Mouse (Mus musculus): Measurements from ENCODE around the gene Frat1. TPM values are rescaled to one million over a fixed set of nuclear protein-coding genes. Genes with fewer than 3 reads are reported as not detected.

Frat1 gene
- polyA plus RNA-seq, 1 experiment from 2014 or later = 22.7 TPM

DNA sequence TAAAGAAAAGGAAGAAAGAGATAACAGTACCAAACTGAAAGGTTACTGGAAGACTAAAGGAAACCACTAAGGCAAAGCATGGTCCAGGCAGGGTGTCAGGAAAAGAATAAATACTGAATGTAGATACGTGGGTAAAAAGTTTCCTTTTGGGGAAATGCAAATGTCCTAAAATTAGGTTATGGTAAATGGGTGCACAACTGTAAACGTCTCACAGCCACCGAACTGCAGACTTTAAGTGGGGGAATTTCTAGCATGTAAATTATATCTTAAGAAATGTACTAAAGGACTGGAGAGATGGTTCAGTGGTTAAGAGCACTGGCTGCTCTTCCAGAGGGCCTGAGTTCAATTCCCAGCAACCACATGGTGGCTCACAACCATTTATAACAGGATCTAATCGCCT lies 11.0 kb upstream of the Frat1 start:
- no peak for ATAC-seq (ENCODE audit: low FRiP score)
- Histone ChIP-seq H3K27ac (replicated peaks) (no peak overlapping the region), H3K4me1 (no peaks in the 10 kb centered on the region), H3K36me3 (no peaks in the 10 kb centered on the region), H3K4me3 (replicated peaks) (no peak overlapping the region), H3K9ac (replicated peaks) (no peak overlapping the region), H3K27me3 (replicated peaks) (no peaks in the 10 kb centered on the region), H3K4me2 (no peak overlapping the region), H3K9me3 (replicated peaks) (no peaks in the 10 kb centered on the region)
- 87% methylated on average over 4 of the region's 4 CpGs for WGBS

DNA sequence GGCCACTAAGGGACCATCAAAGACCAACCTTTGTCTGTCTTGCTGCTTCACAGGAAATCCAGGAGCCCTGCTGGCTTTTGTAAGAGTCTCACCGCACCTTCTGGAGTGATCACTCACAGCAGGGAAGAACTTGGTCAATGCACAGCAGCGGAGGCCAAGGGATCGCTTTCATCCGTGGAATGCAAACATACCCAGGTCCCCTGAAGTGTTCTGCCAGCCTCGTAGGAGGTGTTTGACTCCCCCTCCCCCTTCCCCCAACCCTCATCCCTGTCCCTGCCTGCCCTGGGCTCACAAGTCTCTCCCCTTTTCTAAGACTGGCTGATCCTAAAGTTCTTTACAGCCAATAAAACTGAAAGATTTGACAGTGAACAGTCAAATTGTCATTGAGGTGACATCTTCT lies 8.3 kb upstream of the Frat1 start:
- H3K4me1 ChIP-seq = no peaks in the 10 kb centered on the region
- H3K36me3 ChIP-seq = no peaks in the 10 kb centered on the region
- WGBS = 6% methylated on average over 5 of the region's 5 CpGs
- H3K9me3 ChIP-seq (replicated peaks) = no peaks in the 10 kb centered on the region
- no peak overlapping the region for H3K4me3 ChIP-seq (replicated peaks)
- ATAC-seq (ENCODE audit: low FRiP score) = no peak
- H3K9ac ChIP-seq (replicated peaks) = no peak overlapping the region
- H3K27me3 ChIP-seq (replicated peaks) = no peaks in the 10 kb centered on the region
- no peak overlapping the region for H3K4me2 ChIP-seq
- H3K27ac ChIP-seq (replicated peaks) = no peak overlapping the region

DNA sequence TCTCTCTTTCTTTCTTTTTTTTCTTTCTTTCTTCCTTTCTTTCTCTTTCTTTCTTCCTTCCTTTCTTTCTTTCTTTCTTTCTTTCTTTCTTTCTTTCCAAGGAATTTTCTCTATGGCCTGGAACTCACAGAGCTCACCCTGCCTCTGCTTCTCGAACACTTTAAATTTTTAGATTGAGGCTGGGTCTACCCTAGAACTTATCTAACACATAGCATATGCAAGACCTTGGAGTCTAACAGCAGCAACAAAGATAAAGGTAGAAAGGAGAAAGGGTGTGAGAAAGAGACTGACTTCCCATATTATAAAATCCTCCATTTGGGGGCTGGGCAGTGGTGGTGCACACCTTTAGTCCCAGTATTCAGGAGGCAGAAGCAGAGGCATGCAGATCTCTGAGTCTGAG lies 7.2 kb upstream of the Frat1 start:
- ATAC-seq (ENCODE audit: low FRiP score) = no peak
- Histone ChIP-seq H3K9ac (replicated peaks) (no peak overlapping the region), H3K9me3 (replicated peaks) (no peaks in the 10 kb centered on the region), H3K4me2 (no peak overlapping the region), H3K27ac (replicated peaks) (no peak overlapping the region), H3K4me1 (no peaks in the 10 kb centered on the region), H3K27me3 (replicated peaks) (no peaks in the 10 kb centered on the region), H3K36me3 (no peaks in the 10 kb centered on the region), H3K4me3 (replicated peaks) (no peak overlapping the region)
- 95% methylated on average over 1 of the region's 1 CpGs for WGBS

DNA sequence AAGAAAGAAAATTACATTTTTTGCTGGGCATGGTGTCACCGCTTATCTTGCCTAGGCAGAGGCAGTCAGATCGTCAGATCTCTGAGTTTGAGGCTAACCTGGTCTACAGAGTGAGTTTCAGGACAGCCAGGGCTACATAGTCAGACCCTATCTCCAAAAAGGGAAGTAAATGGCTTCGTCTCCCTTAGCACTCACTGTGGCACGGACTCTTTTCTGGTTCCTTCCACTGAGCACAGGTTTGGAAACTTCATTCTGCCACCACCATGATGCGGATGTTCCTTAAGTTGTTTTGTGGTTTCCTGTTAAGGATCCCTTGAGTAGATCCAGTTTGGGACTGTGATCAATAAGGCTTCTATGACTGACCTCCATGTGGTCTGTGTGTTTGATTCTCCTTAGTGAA lies 4.8 kb upstream of the Frat1 start:
- no peak for ATAC-seq (ENCODE audit: low FRiP score)

DNA sequence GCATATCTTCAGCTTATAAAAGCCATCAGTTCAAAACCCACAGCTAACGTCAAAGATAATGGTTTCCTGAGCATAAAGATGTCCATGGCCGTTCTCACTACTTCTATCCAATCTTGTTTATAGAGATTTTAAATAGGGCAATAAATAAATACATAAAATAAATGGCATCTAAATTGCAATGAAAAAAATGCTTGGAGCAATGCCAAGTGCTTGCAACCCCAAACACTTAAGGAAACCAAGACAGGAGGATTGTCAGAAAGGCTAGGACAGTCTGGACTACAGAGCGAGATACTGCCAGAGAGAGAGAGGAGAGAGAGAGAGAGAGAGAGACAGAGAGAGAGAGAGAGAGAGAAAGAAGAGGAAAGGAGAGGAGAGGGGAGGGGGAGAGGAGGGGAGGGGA lies 3.2 kb upstream of the Frat1 start:
- no peak for ATAC-seq (ENCODE audit: low FRiP score)

More for the DNA sequence above, 4.8 kb upstream of the Frat1 start:
- no peak overlapping the region for H3K9ac ChIP-seq (replicated peaks)
- H3K36me3 ChIP-seq = no peaks in the 10 kb centered on the region
- no peak overlapping the region for H3K4me2 ChIP-seq
- H3K4me1 ChIP-seq = no peaks in the 10 kb centered on the region
- no peaks in the 10 kb centered on the region for H3K9me3 ChIP-seq (replicated peaks)
- WGBS = 92% methylated on average over 5 of the region's 5 CpGs
- H3K27me3 ChIP-seq (replicated peaks) = no peaks in the 10 kb centered on the region
- no peak overlapping the region for H3K4me3 ChIP-seq (replicated peaks)
- no peak overlapping the region for H3K27ac ChIP-seq (replicated peaks)

DNA sequence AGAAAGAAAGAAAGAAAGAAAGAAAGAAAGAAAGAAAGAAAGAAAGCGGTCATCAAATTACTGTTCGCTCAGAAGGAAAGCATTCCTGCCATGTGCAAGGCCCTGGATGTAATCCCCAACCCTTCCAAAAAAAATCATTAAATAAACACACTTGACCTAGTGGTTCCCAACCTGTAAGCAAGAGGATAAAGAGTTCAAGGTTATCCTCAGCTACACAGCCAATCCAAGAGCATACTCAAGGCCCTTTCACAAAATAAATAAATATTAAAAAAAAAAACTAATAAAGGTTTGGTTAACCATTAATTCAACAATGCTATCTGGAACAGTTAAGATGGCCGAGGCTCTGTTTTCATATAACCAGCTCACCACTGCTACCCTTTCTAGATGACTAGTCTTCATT lies 829 bp upstream of the Frat1 start:
- H3K9ac ChIP-seq (replicated peaks) = peak overlapping the region; percentile 76
- H3K27me3 ChIP-seq (replicated peaks) = no peaks in the 10 kb centered on the region
- H3K4me1 ChIP-seq = peaks cover 31% of the 10 kb centered on the region
- no peaks in the 10 kb centered on the region for H3K9me3 ChIP-seq (replicated peaks)
- H3K36me3 ChIP-seq = no peaks in the 10 kb centered on the region
- peak overlapping the region; percentile 80 for H3K4me3 ChIP-seq (replicated peaks)
- 64% methylated on average over 3 of the region's 3 CpGs for WGBS
- H3K4me2 ChIP-seq = peak overlapping the region; percentile 90
- ATAC-seq (ENCODE audit: low FRiP score) = no peak
- H3K27ac ChIP-seq (replicated peaks) = peak overlapping the region; percentile 95

More for the DNA sequence above, 3.2 kb upstream of the Frat1 start:
- no peaks in the 10 kb centered on the region for H3K27me3 ChIP-seq (replicated peaks)
- no peaks in the 10 kb centered on the region for H3K36me3 ChIP-seq
- 56% methylated on average over 3 of the region's 3 CpGs for WGBS
- H3K4me2 ChIP-seq = no peak overlapping the region
- no peak overlapping the region for H3K9ac ChIP-seq (replicated peaks)
- no peak overlapping the region for H3K4me3 ChIP-seq (replicated peaks)
- no peaks in the 10 kb centered on the region for H3K9me3 ChIP-seq (replicated peaks)
- H3K4me1 ChIP-seq = peaks cover 8% of the 10 kb centered on the region
- H3K27ac ChIP-seq (replicated peaks) = no peak overlapping the region

DNA sequence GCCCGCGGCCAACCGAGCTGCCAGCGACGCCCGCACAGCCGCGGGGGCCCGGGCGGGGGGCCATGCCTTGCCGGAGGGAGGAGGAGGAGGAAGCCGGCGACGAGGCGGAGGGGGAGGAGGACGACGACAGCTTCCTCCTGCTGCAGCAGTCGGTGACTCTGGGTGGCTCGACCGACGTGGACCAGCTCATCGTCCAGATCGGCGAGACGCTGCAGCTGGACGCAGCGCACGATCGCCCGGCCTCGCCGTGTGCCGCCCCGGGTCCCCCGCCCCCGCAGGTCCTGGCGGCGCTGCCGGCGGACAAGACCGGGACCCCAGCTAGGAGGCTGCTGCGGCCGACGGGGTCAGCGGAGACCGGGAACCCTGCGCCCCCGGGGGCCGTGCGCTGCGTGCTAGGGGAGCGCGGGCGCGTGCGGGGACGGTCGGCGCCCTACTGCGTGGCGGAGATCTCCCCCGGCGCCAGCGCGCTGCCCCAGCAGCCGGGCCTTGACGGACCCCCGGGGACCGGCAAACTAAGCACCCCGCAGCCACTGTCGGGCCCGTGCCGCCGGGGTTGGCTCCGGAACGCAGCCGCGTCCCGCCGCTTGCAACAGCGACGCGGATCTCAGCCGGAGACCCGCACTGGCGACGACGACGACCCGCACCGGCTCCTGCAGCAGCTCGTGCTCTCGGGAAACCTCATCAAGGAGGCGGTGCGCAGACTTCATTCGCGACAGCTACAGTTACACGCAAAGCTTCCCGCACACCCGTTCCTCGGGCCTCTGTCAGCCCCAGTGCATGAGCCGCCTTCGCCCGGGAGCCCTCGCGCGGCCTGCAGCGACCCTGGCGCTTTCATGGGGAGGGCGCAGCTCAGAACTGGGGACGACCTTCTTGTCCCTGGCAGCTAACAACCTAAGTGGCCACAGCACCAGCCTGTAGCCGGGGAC lies 599 bp downstream of the Frat1 start:
- Histone ChIP-seq H3K9me3 (replicated peaks) (no peaks in the 10 kb centered on the region), H3K27me3 (replicated peaks) (no peaks in the 10 kb centered on the region), H3K36me3 (no peaks in the 10 kb centered on the region), H3K4me1 (peaks cover 36% of the 10 kb centered on the region), H3K4me2 (peak overlapping the region; percentile 90), H3K27ac (replicated peaks) (peak overlapping the region; percentile 95), H3K9ac (replicated peaks) (peak overlapping the region; percentile 76), H3K4me3 (replicated peaks) (peak overlapping the region; percentile 80)
- under 1% methylated on average over 81 of the region's 112 CpGs for WGBS
- peak; percentile 62 for ATAC-seq (ENCODE audit: low FRiP score)

DNA sequence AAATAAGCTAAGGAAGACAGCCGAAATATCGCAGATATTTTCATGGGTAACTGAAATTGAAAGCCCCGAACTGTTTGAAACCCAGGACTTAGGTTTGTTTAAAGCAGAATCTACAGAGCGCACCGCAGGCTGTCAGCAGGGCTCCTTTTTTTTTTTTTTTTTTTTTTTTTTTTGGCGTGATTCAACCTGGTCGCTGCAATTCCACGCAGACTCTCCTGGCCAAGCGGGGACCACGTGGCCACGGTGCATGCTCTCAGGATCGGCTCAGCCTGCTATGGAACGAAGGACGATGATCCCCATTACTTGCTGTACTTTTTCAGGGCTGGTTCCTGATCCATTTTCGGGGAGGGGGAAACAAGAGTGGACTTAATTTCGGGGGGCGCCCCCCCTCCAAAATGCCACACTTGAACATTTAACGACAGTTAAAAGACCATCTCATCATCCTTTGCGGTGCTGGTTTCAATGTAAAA lies 1.4 kb downstream of the Frat1 start:
- under 1% methylated on average over 19 of the region's 19 CpGs for WGBS
- no peaks in the 10 kb centered on the region for H3K9me3 ChIP-seq (replicated peaks)

DNA sequence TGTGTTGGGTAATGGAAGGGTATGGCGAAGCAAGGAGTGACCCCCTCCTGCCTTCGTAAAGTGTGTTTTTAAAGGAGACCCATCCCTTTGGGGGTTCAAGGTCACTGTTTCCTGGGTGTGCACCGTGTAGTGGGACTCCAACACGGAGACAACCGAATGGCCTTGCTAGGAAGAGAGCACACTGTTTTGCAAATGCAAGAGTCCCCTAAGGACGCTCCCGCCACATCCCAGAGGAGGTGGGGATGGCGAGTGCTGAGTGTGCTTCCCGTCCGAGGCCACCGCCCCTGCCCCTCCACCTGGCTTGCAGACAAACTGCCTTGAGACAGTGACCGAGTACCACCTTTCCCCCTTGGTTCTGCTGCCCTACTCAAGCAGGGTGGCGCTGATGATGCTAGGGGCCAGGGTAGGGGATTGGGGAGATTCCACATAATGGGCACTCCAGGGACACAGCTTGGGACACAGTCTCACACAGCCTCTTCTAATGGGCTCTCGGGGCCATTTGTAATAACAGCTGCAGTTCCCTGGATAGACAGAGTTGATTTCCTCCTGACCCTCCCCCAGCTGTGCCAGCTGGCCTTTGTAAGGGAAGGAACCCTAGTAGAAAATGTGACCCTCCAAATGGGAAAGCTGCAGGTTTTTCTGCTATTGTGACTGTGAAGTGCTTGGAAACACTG lies 2.1 kb downstream of the Frat1 start:
- H3K27me3 ChIP-seq (replicated peaks) = no peaks in the 10 kb centered on the region
- ATAC-seq (ENCODE audit: low FRiP score) = no peak
- H3K4me3 ChIP-seq (replicated peaks) = peak overlapping the region; percentile 80
- H3K4me1 ChIP-seq = peaks cover 44% of the 10 kb centered on the region
- 3% methylated on average over 14 of the region's 14 CpGs for WGBS
- H3K36me3 ChIP-seq = no peaks in the 10 kb centered on the region
- H3K9me3 ChIP-seq (replicated peaks) = no peaks in the 10 kb centered on the region
- H3K4me2 ChIP-seq = peak overlapping the region; percentile 90
- peak overlapping the region; percentile 76 for H3K9ac ChIP-seq (replicated peaks)
- H3K27ac ChIP-seq (replicated peaks) = peak overlapping the region; percentile 95

More for the DNA sequence above, 1.4 kb downstream of the Frat1 start:
- 0 out of 2 replicates have a peak, but pooled peaks have one; percentile 20 for ATAC-seq (ENCODE audit: low FRiP score)
- Histone ChIP-seq H3K27me3 (replicated peaks) (no peaks in the 10 kb centered on the region), H3K36me3 (no peaks in the 10 kb centered on the region), H3K4me1 (peaks cover 44% of the 10 kb centered on the region), H3K27ac (replicated peaks) (peak overlapping the region; percentile 95), H3K4me2 (peak overlapping the region; percentile 90), H3K9ac (replicated peaks) (peak overlapping the region; percentile 76), H3K4me3 (replicated peaks) (peak overlapping the region; percentile 80)

DNA sequence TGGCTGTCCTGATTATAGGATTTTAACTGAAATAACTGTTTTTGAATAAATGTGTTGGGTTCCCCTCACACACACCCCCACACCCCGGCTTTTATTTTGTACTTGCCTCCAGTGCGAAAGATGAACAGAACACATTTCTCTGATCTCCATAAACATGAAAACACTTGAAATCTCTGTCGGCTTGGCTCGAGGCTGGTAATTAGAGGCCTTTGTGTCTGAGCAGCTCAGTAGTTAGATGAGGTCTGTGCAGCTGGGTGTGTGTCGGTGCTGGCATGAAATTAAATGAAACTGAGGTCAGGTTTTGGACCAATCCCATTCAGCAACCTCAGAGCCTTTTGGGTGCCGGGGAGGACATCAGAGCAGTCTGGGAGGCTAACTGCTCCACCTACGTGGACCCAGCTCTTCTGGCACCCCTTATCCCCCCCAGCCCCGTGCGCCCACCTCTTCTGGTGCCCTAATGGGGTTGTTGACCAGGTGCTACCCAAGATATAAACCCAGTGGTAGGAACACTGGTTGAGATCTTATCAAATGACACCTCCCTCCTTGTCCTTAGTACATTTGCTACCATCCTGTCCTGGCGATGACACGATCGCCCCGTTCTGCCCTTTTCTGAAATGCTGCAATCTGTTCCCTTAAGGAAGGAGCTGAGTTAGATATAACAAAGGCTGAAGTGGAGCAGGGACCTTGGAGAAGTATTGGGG lies 2.9 kb downstream of the Frat1 start:
- Histone ChIP-seq H3K4me3 (replicated peaks) (peak overlapping the region; percentile 80), H3K27me3 (replicated peaks) (no peaks in the 10 kb centered on the region), H3K27ac (replicated peaks) (0 out of 2 replicates have a peak overlapping the region, but pooled peaks have one; percentile 30), H3K9me3 (replicated peaks) (no peaks in the 10 kb centered on the region), H3K4me1 (peaks cover 44% of the 10 kb centered on the region), H3K9ac (replicated peaks) (peak overlapping the region; percentile 36; the same call in 1 of the 2 replicates), H3K36me3 (no peaks in the 10 kb centered on the region), H3K4me2 (peak overlapping the region; percentile 90)
- 57% methylated on average over 13 of the region's 13 CpGs for WGBS
- no peak for ATAC-seq (ENCODE audit: low FRiP score)

DNA sequence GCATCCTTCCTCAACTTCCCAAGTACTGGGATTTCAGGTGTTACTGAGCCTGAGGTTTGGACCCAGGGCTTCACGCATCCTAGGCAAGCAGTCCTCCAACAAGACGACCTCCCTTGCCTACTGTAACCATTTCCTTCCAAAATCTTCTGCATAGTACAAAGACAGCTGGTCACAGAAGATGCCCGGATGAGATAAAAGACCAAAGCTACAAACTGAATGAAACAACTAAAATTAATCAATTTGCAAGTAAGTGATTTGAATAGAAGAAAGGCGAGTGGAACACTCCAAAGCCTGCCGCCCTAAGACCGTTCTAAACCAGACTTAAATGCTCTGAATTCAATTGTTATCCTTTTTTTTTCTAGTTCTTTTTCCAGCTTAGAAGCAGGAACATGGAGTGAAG lies 5.6 kb downstream of the Frat1 start:
- H3K4me1 ChIP-seq = peaks cover 44% of the 10 kb centered on the region
- no peak overlapping the region for H3K4me3 ChIP-seq (replicated peaks)
- H3K9me3 ChIP-seq (replicated peaks) = no peaks in the 10 kb centered on the region
- H3K27ac ChIP-seq (replicated peaks) = no peak overlapping the region
- no peak for ATAC-seq (ENCODE audit: low FRiP score)
- no peaks in the 10 kb centered on the region for H3K36me3 ChIP-seq
- H3K4me2 ChIP-seq = peak overlapping the region; percentile 51
- no peak overlapping the region for H3K9ac ChIP-seq (replicated peaks)
- no peaks in the 10 kb centered on the region for H3K27me3 ChIP-seq (replicated peaks)
- 52% methylated on average over 6 of the region's 6 CpGs for WGBS

Measured in neural tube, embryonic 15.5 days (tissue).